Mouse (Mus musculus) cortical plate, adult 2 months (tissue): ENCODE results near the gene Tmem82.

Experiments
- CTCF ChIP-seq: fragments of 200-500 bp; IDR thresholded peaks from 2 replicates; pipeline ENCODE4 v1.5.1; 2011; ENCODE audit warnings: mild to moderate bottlenecking, control low read depth, low read length; ENCODE audit not compliant: insufficient read depth; ENCODE audit errors: extremely low read depth
- POLR2A ChIP-seq: fragments of 200-500 bp; IDR thresholded peaks from 2 replicates; pipeline ENCODE4 v1.6.1; 2011; ENCODE audit warnings: mild to moderate bottlenecking, low read length, control low read depth; ENCODE audit not compliant: insufficient read depth; ENCODE audit errors: extremely low read depth

DNA sequence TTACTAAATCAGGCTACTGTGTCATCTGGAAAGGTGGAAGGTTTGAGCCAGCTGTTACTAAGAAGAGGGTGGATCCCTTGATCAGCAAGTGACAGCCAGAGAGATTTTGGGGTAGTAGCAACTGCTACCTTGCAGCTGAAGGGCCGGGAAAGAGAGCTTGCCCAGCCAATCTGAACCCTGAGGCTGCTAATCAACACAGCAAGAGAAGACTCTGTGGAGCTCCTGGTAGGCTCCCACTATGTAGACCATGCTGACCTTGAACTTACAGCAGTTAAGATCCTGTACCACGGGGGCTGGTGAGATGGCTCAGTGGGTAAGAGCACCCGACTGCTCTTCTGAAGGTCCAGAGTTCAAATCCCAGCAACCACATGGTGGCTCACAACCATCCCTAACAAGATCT, 53.8 kb downstream of the Tmem82 start:
- TF ChIP-seq POLR2A (no peak), CTCF (no peak)
